Mouse (Mus musculus) embryonic facial prominence, embryonic 14.5 days (tissue): Measurements from ENCODE around the gene Olfr77. TPM values are rescaled to one million over a fixed set of nuclear protein-coding genes. Genes with fewer than 3 reads are reported as not detected.

Experiments
- ATAC-seq: fragments of 200-750 bp; cut with Nextera tagmentation; 2 replicates; pipeline ENCODE4 v1.8.0; 2017; ENCODE audit warnings: low read depth, moderate number of reproducible peaks, moderate TSS enrichment
- DNase-seq: peaks from one replicate; pipeline ENCODE4 v3.0.0-alpha.2; 2015; ENCODE audit warnings: low spot score
- H3K27ac ChIP-seq: fragments of 300-500 bp; sonication (generic); replicated peaks from 2 replicates; pipeline ENCODE4 v1.5.1; 2014; ENCODE audit warnings: low read depth, mild to moderate bottlenecking, low read length, moderate library complexity
- H3K27me3 ChIP-seq: fragments of 300-500 bp; sonication (generic); replicated peaks from 2 replicates; pipeline ENCODE4 v1.6.1; 2014; ENCODE audit warnings: low read length; ENCODE audit not compliant: control insufficient read depth, insufficient read depth
- H3K36me3 ChIP-seq: fragments of 300-500 bp; sonication (generic); 2 replicates; pipeline ENCODE4 v1.6.1; 2014; ENCODE audit warnings: low read length, mixed read lengths; ENCODE audit not compliant: control insufficient read depth, insufficient read depth
- H3K4me1 ChIP-seq: fragments of 300-500 bp; sonication (generic); 2 replicates; pipeline ENCODE4 v1.6.1; 2014; ENCODE audit warnings: antibody characterized with exemption, low read length; ENCODE audit not compliant: control insufficient read depth, insufficient read depth
- H3K4me2 ChIP-seq: fragments of 300-500 bp; sonication (generic); 2 replicates; pipeline ENCODE4 v1.6.1; 2014; ENCODE audit warnings: low read depth, mild to moderate bottlenecking, low read length, moderate library complexity, mixed read lengths
- H3K4me3 ChIP-seq: fragments of 300-500 bp; sonication (generic); 2 replicates; pipeline ENCODE4 v1.5.1; 2014; ENCODE audit warnings: low read depth, mild to moderate bottlenecking, low read length
- H3K9ac ChIP-seq: fragments of 300-500 bp; sonication (generic); 2 replicates; pipeline ENCODE4 v1.6.1; 2014; ENCODE audit warnings: low read depth, mild to moderate bottlenecking, low read length, moderate library complexity, mixed read lengths
- H3K9me3 ChIP-seq: fragments of 300-500 bp; sonication (generic); 2 replicates; pipeline ENCODE4 v1.6.1; 2016; ENCODE audit warnings: low read length; ENCODE audit not compliant: control insufficient read depth
- WGBS: fragments of 180-500 bp; shearing (Covaris S2); extraction: QIAGEN DNeasy Blood & Tissue Kit; methylation state at CpG from one replicate; pipeline ENCODE4 v1.1.7; 2014; 5-methylcytosine and 5-hydroxymethylcytosine counted together
- polyA plus RNA-seq: library from polyadenylated mRNA; unstranded; fragments of >200 nt; fragmentation: Nextera tagmentation; extraction: Ambion mirVana; gene quantifications from 2 replicates; pipeline ENCODE4 v1.2.1, GENCODE M21; 2014

The Olfr77 gene
- polyA plus RNA-seq = 0.18 and 0.35 TPM in 2 replicates

DNA sequence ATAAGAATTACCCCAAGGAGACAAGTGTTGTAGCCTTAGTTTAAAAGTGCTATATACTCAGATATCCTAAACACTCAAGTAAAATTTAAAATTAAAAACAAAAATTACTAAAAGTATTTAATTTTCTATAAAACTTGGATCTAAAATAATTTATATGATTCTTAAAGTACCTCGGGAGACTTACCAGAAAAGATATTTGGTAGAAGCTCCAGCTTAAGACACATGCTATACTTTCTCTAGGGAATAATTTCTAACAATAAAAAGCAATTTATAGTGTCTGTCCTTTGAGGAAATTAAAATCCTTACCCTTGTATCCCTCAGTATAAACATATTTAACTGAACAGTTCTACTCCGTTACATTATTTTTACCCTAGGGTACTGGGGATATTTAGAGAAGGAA, at the start of gene Olfr77:
Gene Olfr77, plus strand, starts transcription at position 301 of the 400 bp plus-strand sequence.
- WGBS = 90% methylated on average over 2 of the region's 2 CpGs
- Histone ChIP-seq H3K4me2 (no peak within 1 kb of the TSS), H3K36me3 (no peaks in the 10 kb centered on the region), H3K9me3 (no peaks in the 10 kb centered on the region), H3K9ac (no peak within 1 kb of the TSS), H3K4me3 (no peak within 1 kb of the TSS), H3K4me1 (no peaks in the 10 kb centered on the region), H3K27me3 (no peaks in the 10 kb centered on the region), H3K27ac (no peak within 1 kb of the TSS)
- ATAC-seq (no peak), DNase-seq (no peak)

DNA sequence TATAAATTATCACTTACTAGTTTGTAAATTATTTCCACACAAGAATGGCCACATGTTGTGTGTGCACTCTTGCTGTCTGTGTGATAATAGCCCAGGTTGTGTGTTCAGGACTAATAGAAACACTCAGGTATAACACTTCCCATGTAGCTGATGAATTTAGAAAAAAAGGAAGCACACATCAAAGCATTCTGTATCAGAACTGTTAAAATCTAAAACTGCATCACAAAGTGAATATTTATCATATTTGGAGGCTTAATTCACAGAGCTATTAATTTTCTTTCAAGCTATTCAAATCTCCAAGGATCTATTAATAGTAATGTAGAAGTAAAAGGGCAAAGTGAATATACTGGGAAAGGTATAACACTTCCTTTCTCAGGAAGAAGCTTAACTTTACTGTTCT, 28.8 kb upstream of the Olfr77 start, which contains the start of gene Olfr862:
Gene Olfr862, minus strand, starts transcription at position 101 of the 400 bp plus-strand sequence.
- DNase-seq = no peak
- no peaks in the 10 kb centered on the region for H3K36me3 ChIP-seq
- no peak within 1 kb of the TSS for H3K4me2 ChIP-seq
- no peaks in the 10 kb centered on the region for H3K4me1 ChIP-seq
- no peak within 1 kb of the TSS for H3K27ac ChIP-seq
- H3K27me3 ChIP-seq = no peaks in the 10 kb centered on the region
- H3K9ac ChIP-seq = no peak within 1 kb of the TSS
- ATAC-seq = no peak
- no peak within 1 kb of the TSS for H3K4me3 ChIP-seq
- 0 out of 2 replicates have a peak, but pooled peaks cover 7% of the 10 kb centered on the region for H3K9me3 ChIP-seq

DNA sequence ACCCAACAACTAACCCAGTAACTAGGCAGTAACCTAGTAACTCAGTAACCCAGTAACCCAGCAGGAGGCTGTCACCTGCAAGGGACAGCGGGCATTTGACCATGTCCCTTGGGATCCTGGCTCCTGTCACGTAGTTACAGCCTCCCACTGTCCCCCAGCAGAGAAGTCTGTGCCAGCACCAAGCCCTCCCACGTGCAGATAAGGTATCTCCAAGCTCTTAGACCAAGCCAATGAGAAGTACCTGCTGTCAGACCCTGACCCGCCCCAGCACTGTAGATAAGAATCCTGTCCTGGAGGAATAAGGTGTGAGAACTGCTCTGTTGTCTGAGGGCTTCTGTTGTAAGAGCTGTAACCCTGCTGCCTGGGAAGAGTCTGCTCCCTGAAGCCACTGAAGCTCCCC, 5.5 kb upstream of the Olfr77 start:
- no peak for DNase-seq
- Histone ChIP-seq H3K4me2 (no peak overlapping the region), H3K36me3 (no peaks in the 10 kb centered on the region), H3K9me3 (no peaks in the 10 kb centered on the region), H3K4me1 (no peaks in the 10 kb centered on the region), H3K4me3 (no peak overlapping the region), H3K9ac (no peak overlapping the region), H3K27ac (no peak overlapping the region), H3K27me3 (no peaks in the 10 kb centered on the region)
- WGBS = 60% methylated on average over 4 of the region's 4 CpGs
- ATAC-seq = no peak

Other genes starting within 250 kb of the Olfr77 start
- 0.40 TPM in 1 of 2 replicates, not detected in the other for gene Olfr857, start 207.4 kb upstream of the Olfr77 start, polyA plus RNA-seq
- not detected in 2 replicates for gene Olfr58, start 136.6 kb upstream of the Olfr77 start, polyA plus RNA-seq
- 0.04 and 0.08 TPM in 2 replicates for gene Olfr859, start 112.0 kb upstream of the Olfr77 start, polyA plus RNA-seq
- not detected in 2 replicates for gene Olfr860, start 67.1 kb upstream of the Olfr77 start, polyA plus RNA-seq
- 0.17 TPM in 1 of 2 replicates, not detected in the other for gene Olfr862, start 28.9 kb upstream of the Olfr77 start, polyA plus RNA-seq
- gene Olfr866, start 111.2 kb downstream of the Olfr77 start, polyA plus RNA-seq = not detected in 2 replicates
- not detected in 2 replicates for gene Olfr867, start 140.7 kb downstream of the Olfr77 start, polyA plus RNA-seq
- 0.06 TPM in 1 of 2 replicates, not detected in the other for gene Olfr868, start 181.8 kb downstream of the Olfr77 start, polyA plus RNA-seq
- gene Olfr869, start 212.1 kb downstream of the Olfr77 start, polyA plus RNA-seq = not detected in 2 replicates